Mouse (Mus musculus) retina, adult 2 months (tissue): ENCODE measurements around the gene Nav1.

ENCODE experiments used
- DNase-seq: peaks from one replicate; pipeline ENCODE4 v3.0.0-alpha.2; 2012; ENCODE audit warnings: low read depth, low spot score

The Nav1 gene

GRCm38 (mm10) chr1:135607019-135607418 lies at the start of gene Nav1:
TSS of gene Nav1 (minus strand) at chr1:135607295.
- no peak for DNase-seq

GRCm38 (mm10) chr1:135653909-135654308 lies 46.8 kb upstream of the Nav1 start:
- no peak for DNase-seq

GRCm38 (mm10) chr1:135645459-135646195 lies 38.5 kb upstream of the Nav1 start:
- no peak for DNase-seq

GRCm38 (mm10) chr1:135644110-135644509 lies 37.0 kb upstream of the Nav1 start:
- DNase-seq = no peak

- DNase-seq = no peak
These were observed 36.6 kb upstream of the Nav1 start for GRCm38 (mm10) chr1:135643691-135644090.

GRCm38 (mm10) chr1:135639853-135640252 lies 32.8 kb upstream of the Nav1 start:
- DNase-seq = no peak

GRCm38 (mm10) chr1:135639093-135639492 lies 32.0 kb upstream of the Nav1 start:
- DNase-seq = no peak

- no peak for DNase-seq
These were observed 30.5 kb upstream of the Nav1 start for GRCm38 (mm10) chr1:135637574-135638008.

- DNase-seq = no peak
These were observed 29.0 kb upstream of the Nav1 start for GRCm38 (mm10) chr1:135636111-135636511.

GRCm38 (mm10) chr1:135635323-135636064 lies 28.4 kb upstream of the Nav1 start:
- DNase-seq = no peak

GRCm38 (mm10) chr1:135634791-135635190 lies 27.7 kb upstream of the Nav1 start:
- no peak for DNase-seq

- no peak for DNase-seq
These were observed 26.8 kb upstream of the Nav1 start for GRCm38 (mm10) chr1:135633884-135634283.

GRCm38 (mm10) chr1:135633478-135633877 lies 26.4 kb upstream of the Nav1 start:
- DNase-seq = no peak

- DNase-seq = no peak
These were observed 25.1 kb upstream of the Nav1 start for GRCm38 (mm10) chr1:135632199-135632598.

GRCm38 (mm10) chr1:135631515-135631914 lies 24.4 kb upstream of the Nav1 start:
- DNase-seq = no peak

GRCm38 (mm10) chr1:135629846-135630245 lies 22.8 kb upstream of the Nav1 start:
- no peak for DNase-seq

- no peak for DNase-seq
These were observed 19.1 kb upstream of the Nav1 start for GRCm38 (mm10) chr1:135626218-135626617.

GRCm38 (mm10) chr1:135625741-135626140 lies 18.6 kb upstream of the Nav1 start:
- no peak for DNase-seq

GRCm38 (mm10) chr1:135624646-135625045 lies 17.6 kb upstream of the Nav1 start:
- no peak for DNase-seq

GRCm38 (mm10) chr1:135623136-135623535 lies 16.0 kb upstream of the Nav1 start:
- DNase-seq = no peak

- DNase-seq = no peak
These were observed 14.2 kb upstream of the Nav1 start for GRCm38 (mm10) chr1:135621307-135621706.

GRCm38 (mm10) chr1:135619932-135620391 lies 12.9 kb upstream of the Nav1 start:
- DNase-seq = no peak

GRCm38 (mm10) chr1:135619130-135619529 lies 12.0 kb upstream of the Nav1 start:
- DNase-seq = no peak
